10 mouse cellular contexts compared by ENCODE assay signal in genomic region chr12:73842000-73842675, GRCm38 (mm10). TPM values are rescaled to one million over a fixed set of nuclear protein-coding genes. Genes with fewer than 3 reads are reported as not detected.
A peak's percentile ranks its signal among the peaks of the same experiment; 100 is the strongest.
DNase-seq lines count a peak whose midpoint lies in the region; ATAC-seq lines count a peak whose summit lies in the region.
"Had no signal": no experiment of that assay in that cellular context is flagged by ENCODE, and none has a peak within 500 bp of the region (broad histone marks: within the 10 kb centered on the region; RNA-seq: fewer than 3 reads in every experiment).

No protein-coding gene starts in this region.

- no peak overlapping the region for H3K4me2 ChIP-seq in liver, embryonic 13.5 days
- no peak overlapping the region for H3K4me2 ChIP-seq in liver, embryonic 11.5 days
- H3K4me2 ChIP-seq: hindbrain, embryonic 14.5 days; liver, embryonic 15.5 days had no signal

- no peak overlapping the region for H3K27ac ChIP-seq in liver, embryonic 13.5 days
- H3K27ac ChIP-seq in liver, embryonic 11.5 days (ENCODE audit: low read depth, low read length), result no peak overlapping the region
- H3K27ac ChIP-seq: hindbrain, embryonic 14.5 days; liver, embryonic 15.5 days had no signal

- no peak overlapping the region for H3K4me3 ChIP-seq in liver, embryonic 13.5 days (replicated peaks)
- no peak overlapping the region for H3K4me3 ChIP-seq in liver, embryonic 11.5 days (ENCODE audit: low read depth, low read length)
- H3K4me3 ChIP-seq: liver, embryonic 15.5 days had no signal

- peaks cover 7% of the 10 kb centered on the region; the same call in 1 of the 2 replicates for H3K4me1 ChIP-seq in liver, embryonic 13.5 days (replicated peaks)
- no peaks in the 10 kb centered on the region for H3K4me1 ChIP-seq in liver, embryonic 11.5 days (replicated peaks; ENCODE audit: control insufficient read depth, insufficient read depth, low read length)
- H3K4me1 ChIP-seq: liver, embryonic 15.5 days had no signal

- DNase-seq in liver, embryonic 13.5 days, result no peak
- no peak for DNase-seq in liver, embryonic 11.5 days (ENCODE audit: low spot score)
- peak; percentile 9 for DNase-seq in MEL-GATA-1-ER (ENCODE audit: extremely low read depth, low read depth)
- DNase-seq in thymus, postnatal 14 days, result peak; percentile 45
- no peak for DNase-seq in kidney, postnatal 25 days
- no peak for DNase-seq in cerebellum, postnatal 25 days
- DNase-seq: cerebellum, postnatal 36 days had no signal

- ATAC-seq in liver, embryonic 13.5 days (ENCODE audit: low read depth), result 0 out of 2 replicates have a peak, but pooled peaks have one; percentile 29
- no peak for ATAC-seq in liver, embryonic 11.5 days (replicated peaks; ENCODE audit: low FRiP score)
- ATAC-seq in inflammation-experienced regulatory T-cells, adult 6 months, result peak; percentile 94

- no peak overlapping the region for H3K9ac ChIP-seq in liver, embryonic 13.5 days
- no peak overlapping the region for H3K9ac ChIP-seq in liver, embryonic 11.5 days (ENCODE audit: low read depth, low read length)
- H3K9ac ChIP-seq: hindbrain, embryonic 14.5 days; liver, embryonic 15.5 days had no signal

- H3K36me3 ChIP-seq in liver, embryonic 13.5 days, result no peaks in the 10 kb centered on the region
- H3K36me3 ChIP-seq in liver, embryonic 11.5 days (ENCODE audit: control insufficient read depth, insufficient read depth, low read length), result no peaks in the 10 kb centered on the region
- H3K36me3 ChIP-seq: liver, embryonic 15.5 days had no signal

- WGBS in liver, embryonic 13.5 days (ENCODE audit: insufficient replicate concordance), result 28% methylated on average over 9 of the region's 9 CpGs
- WGBS in liver, embryonic 11.5 days, result 37% methylated on average over 9 of the region's 9 CpGs

- no peaks in the 10 kb centered on the region for H3K9me3 ChIP-seq in liver, embryonic 13.5 days (replicated peaks)
- H3K9me3 ChIP-seq in liver, embryonic 11.5 days (ENCODE audit: control insufficient read depth, low read length), result no peaks in the 10 kb centered on the region
- H3K9me3 ChIP-seq: liver, embryonic 15.5 days had no signal

- no peaks in the 10 kb centered on the region for H3K27me3 ChIP-seq in liver, embryonic 13.5 days
- H3K27me3 ChIP-seq in liver, embryonic 11.5 days (replicated peaks; ENCODE audit: control insufficient read depth, insufficient read depth, low read length), result no peaks in the 10 kb centered on the region
- H3K27me3 ChIP-seq: liver, embryonic 15.5 days had no signal

RNA-seq across cellular contexts. Expression of gene Hif1a, which starts 59.0 kb away (rescaled TPM):
- 15.2 and 20.2 TPM in 2 replicates for polyA plus RNA-seq in liver, embryonic 13.5 days (2015; fragmentation: Nextera tagmentation; extraction: Ambion mirVana)
- 46.5 and 54.6 TPM in 2 replicates for polyA plus RNA-seq in liver, embryonic 11.5 days (2014; fragmentation: Nextera tagmentation; extraction: Ambion mirVana)
- polyA plus RNA-seq in inflammation-experienced regulatory T-cells, adult 6 months (2017; shearing (Covaris generic)), result 10 to 100 TPM; 76.4 to 90.9 (median 87.6) TPM

Comparison
In these comparisons a context has a peak if more than half of its experiments do, and no peak if none do; other contexts are left out.
1. DNase-seq: peak in MEL-GATA-1-ER (single experiment) and thymus, postnatal 14 days (single experiment); none in liver, embryonic 13.5 days (single experiment), liver, embryonic 11.5 days (single experiment), kidney, postnatal 25 days (0 of 2) and cerebellum, postnatal 25 days (0 of 2).